Mouse (Mus musculus) megakaryocyte, embryonic 14.5 days (primary cell): ENCODE measurements around the gene Ufsp1.

Source experiments
- FLI1 ChIP-seq: IDR thresholded peaks from 2 replicates; pipeline ENCODE4 v1.6.1; 2012; ENCODE audit warnings: low read length, inconsistent platforms, mixed read lengths
- GATA1 ChIP-seq: IDR thresholded peaks from 3 replicates; pipeline ENCODE4 v1.6.1; 2012; ENCODE audit warnings: mixed read lengths, low read length, inconsistent platforms, borderline replicate concordance

DNA sequence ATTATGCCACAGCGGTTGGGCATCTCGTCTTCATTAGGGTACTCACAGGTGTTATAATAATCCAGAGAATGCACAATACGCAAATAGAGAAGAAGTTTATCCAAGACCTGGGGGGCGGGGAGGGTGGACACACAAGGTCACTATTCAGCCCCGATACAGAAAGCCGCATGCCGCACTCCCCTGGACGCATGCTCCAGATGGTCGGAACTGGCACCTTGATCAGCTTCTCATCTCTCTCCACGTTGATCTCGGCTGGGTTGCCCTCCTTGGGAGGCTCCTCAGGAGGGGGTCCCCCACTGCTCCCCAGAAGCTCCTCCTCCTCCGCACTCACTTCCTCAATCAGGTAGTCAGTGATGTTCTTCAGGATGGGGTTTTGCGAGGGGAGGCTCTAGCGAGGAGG, 2.7 kb downstream of the Ufsp1 start:
- no peak for TF ChIP-seq GATA1
- TF ChIP-seq FLI1, result no peak
